Mouse (Mus musculus) forebrain, embryonic 10.5 days (tissue): Measurements from ENCODE around the gene Grb10. TPM values are rescaled to one million over a fixed set of nuclear protein-coding genes. Genes with fewer than 3 reads are reported as not detected.

Experiments
- DNase-seq: peaks from one replicate; pipeline ENCODE4 v3.0.0-alpha.2; 2017; ENCODE audit warnings: low spot score; ENCODE audit errors: extremely low spot score
- H3K27ac ChIP-seq: fragments of 300-500 bp; sonication (generic); 2 replicates; pipeline ENCODE4 v1.5.1; 2016; ENCODE audit warnings: mild to moderate bottlenecking
- H3K27me3 ChIP-seq: fragments of 300-500 bp; sonication (generic); 2 replicates; pipeline ENCODE4 v1.6.1; 2016; ENCODE audit warnings: mild to moderate bottlenecking; ENCODE audit not compliant: poor library complexity, severe bottlenecking
- H3K36me3 ChIP-seq: fragments of 300-500 bp; sonication (generic); replicated peaks from 2 replicates; pipeline ENCODE4 v1.6.1; 2016; ENCODE audit warnings: mild to moderate bottlenecking, moderate library complexity
- H3K4me1 ChIP-seq: fragments of 300-500 bp; sonication (generic); 2 replicates; pipeline ENCODE4 v1.6.1; 2016
- H3K4me3 ChIP-seq: fragments of 300-500 bp; sonication (generic); 2 replicates; pipeline ENCODE4 v1.5.1; 2016; ENCODE audit warnings: mild to moderate bottlenecking, moderate library complexity
- H3K9me3 ChIP-seq: fragments of 300-500 bp; sonication (generic); 2 replicates; pipeline ENCODE4 v1.6.1; 2016; ENCODE audit warnings: mild to moderate bottlenecking, moderate library complexity
- WGBS: fragments of 180-500 bp; shearing (Covaris S2); methylation state at CpG from one replicate; pipeline ENCODE4 v1.1.7; 2016; 5-methylcytosine and 5-hydroxymethylcytosine counted together
- polyA plus RNA-seq: library from polyadenylated mRNA; unstranded; fragments of >200 nt; fragmentation: Nextera tagmentation; extraction: Ambion mirVana; gene quantifications from 2 replicates; pipeline ENCODE4 v1.2.1, GENCODE M21; 2016

Gene Grb10
- polyA plus RNA-seq, 1 experiment from 2014 or later = 471 TPM

DNA sequence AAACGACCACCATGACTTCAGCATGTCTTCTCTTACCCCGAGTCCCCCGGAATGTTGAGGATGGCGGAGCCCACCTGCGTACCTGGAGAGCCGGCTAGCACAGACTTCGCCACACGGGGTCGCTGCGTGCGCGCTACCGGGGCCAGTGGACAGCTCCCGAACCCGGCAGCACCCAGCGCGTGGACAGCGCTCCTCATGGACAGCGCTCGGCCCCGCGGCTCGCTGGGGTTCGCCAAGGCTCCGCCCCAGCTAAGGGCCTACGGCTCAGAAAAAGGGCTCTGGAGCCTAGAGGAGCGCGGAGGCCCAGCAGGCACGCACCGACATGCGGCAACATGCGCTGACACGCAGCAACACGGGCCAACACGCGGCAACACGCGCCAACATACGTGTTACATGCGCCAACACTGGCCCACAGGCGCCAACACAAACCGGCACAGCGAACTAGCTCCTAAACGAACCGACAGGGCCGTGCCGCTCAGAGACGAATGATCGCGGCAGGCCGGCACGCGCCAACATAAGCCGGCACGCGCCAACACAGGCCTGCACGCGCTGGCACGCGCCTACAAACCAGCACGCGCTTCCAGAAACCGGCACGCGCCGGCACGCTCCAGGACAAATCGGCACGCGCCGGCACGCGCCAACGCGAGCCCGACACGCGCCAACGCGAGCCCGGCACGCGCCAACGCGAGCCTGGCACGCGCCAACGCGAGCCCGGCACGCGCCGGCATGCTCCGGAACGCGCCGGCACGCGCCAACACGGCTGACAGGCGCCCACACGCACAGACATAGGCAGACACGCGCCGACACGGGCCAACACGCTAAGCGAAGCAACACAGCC lies 12.5 kb downstream of the Grb10 start:
- Histone ChIP-seq H3K4me1 (peaks cover 10% of the 10 kb centered on the region), H3K9me3 (peaks cover 56% of the 10 kb centered on the region), H3K36me3 (peaks cover 99% of the 10 kb centered on the region), H3K27ac (no peak overlapping the region), H3K27me3 (peaks cover 100% of the 10 kb centered on the region), H3K4me3 (peak overlapping the region; percentile 36)
- 74% methylated on average over 108 of the region's 108 CpGs for WGBS
- peak; percentile 69 for DNase-seq

DNA sequence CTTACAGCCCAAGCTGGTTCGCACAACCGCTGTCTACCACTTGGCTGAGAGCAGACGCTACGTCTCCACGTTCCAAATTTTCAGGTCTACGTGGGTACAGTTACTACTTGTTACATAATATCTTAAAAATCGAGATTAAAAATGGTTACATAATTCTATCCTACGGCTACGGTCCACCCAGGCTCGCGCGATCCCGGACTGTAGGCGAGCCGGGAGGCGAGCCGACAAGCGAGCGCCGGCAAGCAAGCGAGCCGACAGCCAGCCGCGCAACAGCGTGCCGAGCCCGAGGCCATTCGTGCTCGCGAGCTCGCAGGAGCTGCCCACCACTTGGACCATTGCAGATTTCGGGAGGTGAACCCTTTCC lies 13.1 kb downstream of the Grb10 start:
- peaks cover 98% of the 10 kb centered on the region for H3K36me3 ChIP-seq

DNA sequence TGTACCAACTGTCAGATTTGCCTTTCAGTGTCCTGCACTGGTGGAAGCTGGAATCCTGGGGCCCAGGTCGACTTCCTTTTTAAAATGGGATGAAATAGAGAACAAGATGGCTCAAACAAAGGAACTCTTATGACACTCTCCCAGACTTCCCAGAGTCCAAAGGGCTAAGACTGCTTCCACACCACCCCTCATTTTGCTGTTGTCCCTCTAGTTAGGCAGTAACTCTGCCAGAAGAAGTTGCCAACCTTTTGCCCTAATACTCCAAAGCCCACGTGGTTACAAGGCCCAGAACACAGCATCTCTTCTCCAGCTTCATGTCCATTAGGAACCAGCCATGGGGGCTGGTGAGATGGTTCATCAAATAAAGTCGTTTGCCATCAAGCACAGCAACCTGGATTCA lies 15.4 kb downstream of the Grb10 start:
- H3K27ac ChIP-seq = no peak overlapping the region
- peaks cover 98% of the 10 kb centered on the region for H3K36me3 ChIP-seq
- H3K9me3 ChIP-seq = peaks cover 42% of the 10 kb centered on the region
- H3K4me1 ChIP-seq = peaks cover 10% of the 10 kb centered on the region
- no peak overlapping the region for H3K4me3 ChIP-seq
- DNase-seq = no peak
- 55% methylated on average over 3 of the region's 3 CpGs for WGBS
- peaks cover 100% of the 10 kb centered on the region for H3K27me3 ChIP-seq

More for the DNA sequence above, 13.1 kb downstream of the Grb10 start:
- Histone ChIP-seq H3K4me1 (peaks cover 10% of the 10 kb centered on the region), H3K27me3 (peaks cover 100% of the 10 kb centered on the region), H3K4me3 (peak overlapping the region; percentile 36; the same call in 1 of the 2 replicates), H3K9me3 (peaks cover 56% of the 10 kb centered on the region), H3K27ac (no peak overlapping the region)
- DNase-seq = peak; percentile 42
- 58% methylated on average over 32 of the region's 32 CpGs for WGBS

DNA sequence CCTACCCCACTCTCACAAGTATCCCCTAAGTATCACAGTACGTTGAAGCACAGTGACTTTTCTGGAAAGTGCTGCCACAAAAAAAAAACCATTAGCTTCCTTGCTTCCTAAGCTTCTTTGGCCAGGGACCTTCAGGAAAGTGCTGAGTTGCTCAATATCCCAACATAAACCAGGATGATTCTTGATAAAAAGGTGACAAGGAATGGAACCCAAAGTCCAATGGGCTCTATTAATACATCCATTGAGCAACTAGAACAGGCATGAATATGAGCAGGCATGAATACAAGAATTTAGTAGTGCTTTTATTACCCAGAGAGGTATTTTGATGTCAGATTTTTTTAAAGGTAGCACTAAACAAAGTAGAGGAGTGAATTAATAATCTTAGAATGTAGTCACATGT lies 18.8 kb downstream of the Grb10 start:
- DNase-seq = no peak
- Histone ChIP-seq H3K36me3 (peaks cover 98% of the 10 kb centered on the region), H3K27me3 (peaks cover 86% of the 10 kb centered on the region), H3K27ac (no peak overlapping the region), H3K4me3 (no peak overlapping the region), H3K9me3 (peaks cover 8% of the 10 kb centered on the region; the same call in 1 of the 2 replicates), H3K4me1 (no peaks in the 10 kb centered on the region)
- 89% methylated on average over 1 of the region's 1 CpGs for WGBS

DNA sequence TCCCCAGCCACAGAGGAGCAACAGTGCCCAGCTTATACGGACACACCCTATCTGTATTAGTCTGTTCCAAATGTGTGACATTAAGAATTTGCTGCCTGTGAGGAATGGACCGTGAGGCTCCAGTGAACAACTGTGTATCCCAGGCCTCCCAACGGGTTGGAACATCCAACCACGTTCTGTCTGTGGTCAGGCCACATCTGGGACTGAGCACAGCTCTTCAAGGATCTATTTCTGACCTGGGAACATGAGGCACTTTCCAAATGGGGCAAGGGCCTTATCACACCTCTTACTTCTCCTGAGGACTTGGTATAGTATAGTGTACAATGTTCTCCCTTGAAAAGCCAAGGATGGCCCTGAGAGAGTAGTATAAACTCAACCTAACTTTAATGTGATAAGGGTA lies 19.9 kb downstream of the Grb10 start:
- Histone ChIP-seq H3K4me3 (no peak overlapping the region), H3K4me1 (no peaks in the 10 kb centered on the region), H3K36me3 (peaks cover 96% of the 10 kb centered on the region), H3K27ac (no peak overlapping the region), H3K27me3 (peaks cover 76% of the 10 kb centered on the region), H3K9me3 (no peaks in the 10 kb centered on the region; the same call in 1 of the 2 replicates)
- DNase-seq = no peak
- WGBS = 90% methylated on average over 4 of the region's 4 CpGs

DNA sequence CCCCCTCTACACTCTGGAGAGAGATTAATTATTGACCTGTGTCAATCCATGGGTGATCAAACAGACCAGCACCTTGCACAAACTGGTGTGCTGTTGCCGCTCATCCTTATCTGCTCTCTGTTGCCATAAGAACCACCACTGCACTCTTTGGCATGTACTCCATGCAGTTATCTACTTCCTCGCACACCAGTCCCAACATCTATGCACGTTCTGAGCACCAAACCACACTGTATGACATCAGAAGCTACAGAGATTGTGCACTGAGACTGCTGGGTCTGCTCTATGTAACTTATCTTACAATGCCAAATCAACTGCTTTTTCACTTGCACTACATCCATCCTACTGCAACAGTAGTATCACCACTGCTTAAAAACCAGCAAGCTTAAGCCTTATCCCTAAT lies 28.4 kb downstream of the Grb10 start:
- Histone ChIP-seq H3K4me3 (no peak overlapping the region), H3K36me3 (peaks cover 93% of the 10 kb centered on the region), H3K27me3 (no peaks in the 10 kb centered on the region), H3K27ac (no peak overlapping the region), H3K4me1 (no peaks in the 10 kb centered on the region), H3K9me3 (peaks cover 36% of the 10 kb centered on the region)
- 89% methylated on average over 3 of the region's 3 CpGs for WGBS
- no peak for DNase-seq

DNA sequence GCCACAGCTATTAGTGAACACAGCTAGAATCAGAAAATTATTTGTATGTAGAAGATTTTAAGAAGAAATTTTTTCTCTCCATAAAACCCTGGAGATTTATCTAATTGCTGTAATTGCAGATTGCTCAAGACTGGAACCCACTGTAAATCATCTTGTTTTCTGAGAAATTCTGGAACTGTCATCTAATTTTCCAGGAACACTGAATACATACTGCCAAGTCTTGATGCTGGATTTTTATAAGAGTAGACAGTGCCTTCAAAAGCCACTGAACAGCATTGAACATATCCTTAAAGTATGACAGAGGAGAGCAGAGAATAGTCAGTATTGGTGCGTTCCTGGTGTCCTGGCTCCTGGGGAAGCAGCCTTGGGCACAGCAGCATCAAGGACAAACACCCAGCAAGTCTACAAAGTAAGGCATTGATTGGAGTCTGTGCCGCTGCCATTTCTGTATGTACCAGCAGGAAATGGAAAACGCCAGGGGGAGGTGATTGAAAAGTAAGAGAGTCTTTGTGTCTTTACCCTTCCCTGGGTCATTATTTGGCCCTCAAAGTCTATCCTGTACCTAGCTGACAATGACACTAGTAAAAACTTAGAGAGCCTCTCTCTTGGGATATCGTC lies 38.1 kb downstream of the Grb10 start:
- 72% methylated on average over 4 of the region's 4 CpGs for WGBS
- Histone ChIP-seq H3K4me3 (no peak overlapping the region), H3K27me3 (no peaks in the 10 kb centered on the region), H3K27ac (no peak overlapping the region), H3K36me3 (peaks cover 59% of the 10 kb centered on the region), H3K4me1 (no peaks in the 10 kb centered on the region), H3K9me3 (no peaks in the 10 kb centered on the region)
- no peak for DNase-seq

DNA sequence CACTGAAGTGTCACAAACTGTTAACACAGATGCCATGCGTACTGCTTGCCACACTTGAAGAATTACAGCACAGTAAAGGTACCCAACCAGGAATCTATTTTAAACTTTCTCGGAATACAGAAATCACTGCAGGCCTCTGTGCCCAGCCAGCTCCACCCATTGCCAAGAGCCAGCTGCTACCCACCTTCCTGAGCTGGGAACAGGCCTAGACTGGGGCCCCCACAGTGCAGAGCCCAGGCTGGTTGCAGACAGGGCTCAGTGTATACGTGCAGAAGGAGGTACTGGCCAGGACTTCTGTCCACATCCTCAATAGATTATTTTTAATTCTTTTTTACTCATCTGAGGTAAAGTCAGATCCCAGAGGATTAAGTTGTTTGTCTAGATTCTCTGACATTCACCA lies 39.6 kb downstream of the Grb10 start:
- Histone ChIP-seq H3K36me3 (peaks cover 55% of the 10 kb centered on the region), H3K27me3 (no peaks in the 10 kb centered on the region), H3K9me3 (no peaks in the 10 kb centered on the region), H3K27ac (no peak overlapping the region), H3K4me3 (no peak overlapping the region), H3K4me1 (no peaks in the 10 kb centered on the region)
- no peak for DNase-seq
- WGBS = 89% methylated on average over 3 of the region's 3 CpGs

DNA sequence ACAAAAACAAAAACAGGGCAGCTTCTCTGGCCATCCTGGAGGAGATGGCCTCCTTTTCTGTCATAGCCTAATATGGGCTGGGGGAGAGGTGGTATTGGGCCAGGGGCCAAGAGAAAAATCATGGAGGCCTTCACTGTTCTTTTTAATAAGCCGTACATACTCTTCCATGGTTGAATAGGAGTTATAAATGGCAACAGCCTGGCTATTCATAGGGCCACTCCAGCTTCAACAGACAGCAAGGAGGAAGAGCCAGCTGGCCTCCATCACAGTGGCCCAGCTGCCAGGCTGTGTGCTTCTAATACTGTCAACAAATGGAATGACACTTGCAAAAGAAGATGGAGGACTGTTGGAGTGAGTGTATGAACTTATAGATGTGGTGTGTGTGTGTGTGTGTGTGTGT lies 41.4 kb downstream of the Grb10 start:
- Histone ChIP-seq H3K9me3 (no peaks in the 10 kb centered on the region), H3K27ac (no peak overlapping the region), H3K4me3 (no peak overlapping the region), H3K27me3 (no peaks in the 10 kb centered on the region), H3K36me3 (peaks cover 54% of the 10 kb centered on the region), H3K4me1 (no peaks in the 10 kb centered on the region)
- 91% methylated on average over 1 of the region's 1 CpGs for WGBS
- DNase-seq = no peak

DNA sequence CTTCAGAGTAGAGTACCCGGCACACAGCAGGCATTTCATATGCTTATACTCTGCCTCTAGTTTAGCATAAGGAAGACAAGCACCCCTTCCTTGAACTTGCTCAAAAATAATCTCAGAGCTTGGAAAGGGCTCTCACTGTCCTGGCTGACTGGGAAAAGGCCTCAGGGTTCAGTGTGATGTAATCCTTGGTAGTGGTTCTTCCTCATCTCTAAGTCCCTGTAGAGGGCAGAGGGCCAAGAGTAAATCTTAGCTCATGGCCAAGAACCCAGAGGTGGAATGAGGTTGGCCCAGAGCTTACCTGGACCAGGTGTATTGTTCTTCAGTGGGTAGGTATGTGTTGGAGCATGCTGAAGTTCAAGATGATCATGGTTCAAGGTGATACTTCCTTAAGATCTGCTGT lies 43.1 kb downstream of the Grb10 start:
- 98% methylated on average over 1 of the region's 1 CpGs for whole genome bisulfite sequencing
- no peak overlapping the region for H3K4me3 ChIP-seq
- H3K27me3 ChIP-seq = no peaks in the 10 kb centered on the region
- H3K4me1 ChIP-seq = no peaks in the 10 kb centered on the region
- DNase-seq = no peak
- H3K27ac ChIP-seq = no peak overlapping the region
- no peaks in the 10 kb centered on the region for H3K9me3 ChIP-seq
- H3K36me3 ChIP-seq = peaks cover 52% of the 10 kb centered on the region

DNA sequence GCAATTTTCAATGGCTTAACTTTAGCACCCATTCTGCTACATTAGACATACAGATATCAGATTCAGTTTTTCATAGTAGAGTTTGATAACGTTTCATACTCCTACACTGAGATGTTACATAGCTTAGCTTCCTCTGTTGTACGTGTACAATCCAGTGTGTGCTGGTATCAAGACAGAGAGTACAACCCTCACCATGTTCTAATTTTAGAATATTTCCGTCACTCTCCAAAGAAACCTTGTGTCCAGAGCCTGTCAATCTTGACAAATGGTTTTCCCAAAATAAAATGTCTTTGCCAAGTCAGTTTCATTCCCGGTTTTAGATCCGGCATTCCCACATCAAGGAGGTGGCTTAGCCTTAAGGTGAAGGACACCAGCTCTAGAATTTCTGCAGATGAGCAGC lies 44.7 kb downstream of the Grb10 start:
- no peaks in the 10 kb centered on the region for H3K4me1 ChIP-seq
- no peaks in the 10 kb centered on the region for H3K27me3 ChIP-seq
- WGBS = 91% methylated on average over 5 of the region's 5 CpGs
- no peak overlapping the region for H3K4me3 ChIP-seq
- H3K36me3 ChIP-seq = peaks cover 62% of the 10 kb centered on the region
- DNase-seq = no peak
- H3K9me3 ChIP-seq = no peaks in the 10 kb centered on the region; the same call in 1 of the 2 replicates
- H3K27ac ChIP-seq = no peak overlapping the region

DNA sequence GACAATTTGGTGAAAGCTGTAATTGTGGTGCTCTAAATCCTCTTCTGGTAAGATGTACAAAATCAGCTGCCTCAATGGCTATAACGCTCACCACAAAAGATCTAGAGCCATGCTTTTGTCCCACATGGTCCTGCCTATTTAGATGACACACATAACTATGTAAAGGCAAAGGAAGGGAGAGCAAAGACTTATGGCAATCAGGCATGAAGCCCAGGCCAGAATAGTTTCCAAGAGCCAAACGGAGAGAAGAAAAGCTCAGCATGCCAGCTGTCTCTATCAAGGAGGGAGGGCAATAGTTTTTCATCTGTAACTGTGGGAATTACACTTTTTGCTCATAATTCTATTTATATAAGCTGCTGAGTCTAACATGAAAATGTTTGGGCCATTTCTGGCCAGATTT lies 45.3 kb downstream of the Grb10 start:
- no peak overlapping the region for H3K4me3 ChIP-seq
- H3K27me3 ChIP-seq = no peaks in the 10 kb centered on the region
- H3K27ac ChIP-seq = no peak overlapping the region
- no peak for DNase-seq
- peaks cover 62% of the 10 kb centered on the region for H3K36me3 ChIP-seq
- 81% methylated on average over 2 of the region's 2 CpGs for WGBS
- H3K9me3 ChIP-seq = no peaks in the 10 kb centered on the region; the same call in 1 of the 2 replicates
- no peaks in the 10 kb centered on the region for H3K4me1 ChIP-seq

DNA sequence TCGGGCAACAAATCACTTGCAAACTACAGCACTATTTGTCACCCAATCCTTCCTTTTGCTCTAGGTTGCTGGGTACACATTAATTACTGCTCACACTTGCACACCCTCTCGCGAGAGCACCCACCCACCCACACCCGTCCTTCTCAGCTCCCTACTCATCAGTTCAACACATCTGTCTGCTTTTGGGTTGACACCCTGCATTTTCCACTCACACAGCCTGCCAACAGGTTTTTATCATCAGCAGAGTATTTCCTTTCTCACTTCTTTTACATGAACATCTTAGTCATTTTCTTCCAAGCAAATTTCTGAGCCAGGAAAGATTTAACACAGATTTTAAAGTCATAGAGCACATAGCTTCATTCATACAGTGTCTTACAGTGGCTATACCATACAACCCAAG lies 48.6 kb downstream of the Grb10 start:
- DNase-seq = no peak
- no peaks in the 10 kb centered on the region for H3K4me1 ChIP-seq
- H3K9me3 ChIP-seq = no peaks in the 10 kb centered on the region; the same call in 1 of the 2 replicates
- no peaks in the 10 kb centered on the region for H3K27me3 ChIP-seq
- H3K4me3 ChIP-seq = no peak overlapping the region
- H3K27ac ChIP-seq = no peak overlapping the region
- 93% methylated on average over 4 of the region's 4 CpGs for WGBS
- peaks cover 59% of the 10 kb centered on the region for H3K36me3 ChIP-seq
